Mouse (Mus musculus) cerebellum, adult 2 months (tissue): ENCODE data around the gene Pet117. TPM values are rescaled to one million over a fixed set of nuclear protein-coding genes. Genes with fewer than 3 reads are reported as not detected.
A peak's percentile ranks its signal among the peaks of the same experiment; 100 is the strongest.

ENCODE experiments used
- DNase-seq, 2 experiments: peaks; one replicate each; pipeline ENCODE4 v3.0.0; 2021
- H3K27ac ChIP-seq: fragments of 200-500 bp; 2 replicates; pipeline ENCODE4 v1.5.1; 2012; ENCODE audit warnings: low read length, control low read depth, inconsistent platforms; ENCODE audit not compliant: insufficient read depth
- H3K27me3 ChIP-seq: fragments of 200-500 bp; 2 replicates; pipeline ENCODE4 v1.6.1; 2012; ENCODE audit warnings: inconsistent platforms, mild to moderate bottlenecking, low read length, moderate library complexity; ENCODE audit not compliant: control insufficient read depth, insufficient read depth
- H3K4me1 ChIP-seq: fragments of 200-500 bp; 2 replicates; pipeline ENCODE4 v1.6.1; 2011; ENCODE audit warnings: low read length; ENCODE audit not compliant: control insufficient read depth, insufficient read depth
- H3K4me3 ChIP-seq: fragments of 200-500 bp; replicated peaks from 2 replicates; pipeline ENCODE3; 2011; ENCODE audit warnings: mild to moderate bottlenecking, low read depth, low read length, control low read depth; ENCODE audit not compliant: insufficient read depth
- CTCF ChIP-seq: fragments of 200-500 bp; IDR thresholded peaks from 2 replicates; pipeline ENCODE4 v1.5.1; 2011; ENCODE audit warnings: low read depth, mild to moderate bottlenecking, control low read depth, low read length, moderate library complexity, borderline replicate concordance; ENCODE audit not compliant: insufficient read depth
- POLR2A ChIP-seq: fragments of 200-500 bp; IDR thresholded peaks from 2 replicates; pipeline ENCODE4 v1.6.1; 2011; ENCODE audit warnings: low read length, control low read depth, borderline replicate concordance; ENCODE audit not compliant: insufficient read depth
- WGBS: fragments of 180-500 bp; shearing (Covaris S2); methylation state at CpG from one replicate; pipeline ENCODE4 v1.1.7; 2018; 5-methylcytosine and 5-hydroxymethylcytosine counted together
- polyA plus RNA-seq: library from polyadenylated mRNA; depleted of rRNA; stranded (reverse); fragments of >200 nt; gene quantifications from 2 replicates; pipeline ENCODE4 v1.2.3, GENCODE M21; 2012

The Pet117 gene
- polyA plus RNA-seq, 1 experiment: not detected

DNA sequence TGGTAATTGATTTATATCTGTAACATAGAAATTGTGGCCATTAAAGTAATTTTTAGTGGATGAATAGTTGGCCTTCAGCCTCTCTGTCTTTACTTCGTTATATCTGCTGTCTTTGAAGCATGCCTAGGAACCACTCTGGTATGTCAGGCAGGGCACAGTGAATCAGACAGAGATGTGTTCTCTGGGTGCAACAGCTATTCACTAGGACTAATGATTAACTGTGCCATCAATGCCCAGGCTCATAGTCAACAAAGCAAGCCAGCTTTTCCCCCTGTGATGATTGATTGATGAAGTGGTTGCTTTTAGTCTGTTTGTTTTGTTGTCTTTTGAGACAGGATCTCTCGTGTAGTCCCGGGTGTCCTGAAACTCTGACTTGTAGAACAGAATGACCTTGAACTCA lies 19.6 kb downstream of the Pet117 start:
- no peaks in the 10 kb centered on the region for H3K4me1 ChIP-seq
- no peak overlapping the region for H3K4me3 ChIP-seq
- no peaks in the 10 kb centered on the region for H3K27me3 ChIP-seq
- H3K27ac ChIP-seq: no peak overlapping the region
- 89% methylated on average over 3 of the region's 3 CpGs for WGBS
- TF ChIP-seq CTCF (no peak), POLR2A (no peak)
- no peak for DNase-seq

- WGBS: 89% methylated on average over 4 of the region's 4 CpGs
- H3K4me3 ChIP-seq: no peak overlapping the region
- TF ChIP-seq CTCF: no peak
- TF ChIP-seq POLR2A: no peak
Measured at GRCm38 (mm10) chr2:144399531-144399930, 30.7 kb downstream of the Pet117 start.

GRCm38 (mm10) chr2:144400659-144401058 lies 31.9 kb downstream of the Pet117 start:
- no peaks in the 10 kb centered on the region for H3K27me3 ChIP-seq
- DNase-seq: no peak
- H3K27ac ChIP-seq: no peak overlapping the region
- H3K4me1 ChIP-seq: no peaks in the 10 kb centered on the region
- H3K4me3 ChIP-seq: no peak overlapping the region
- no peak for TF ChIP-seq CTCF
- TF ChIP-seq POLR2A: no peak
- WGBS: 85% methylated on average over 6 of the region's 6 CpGs

More at GRCm38 (mm10) chr2:144399531-144399930, 30.7 kb downstream of the Pet117 start:
- no peaks in the 10 kb centered on the region for H3K27me3 ChIP-seq
- H3K27ac ChIP-seq: no peak overlapping the region
- DNase-seq: no peak
- no peaks in the 10 kb centered on the region for H3K4me1 ChIP-seq

DNA sequence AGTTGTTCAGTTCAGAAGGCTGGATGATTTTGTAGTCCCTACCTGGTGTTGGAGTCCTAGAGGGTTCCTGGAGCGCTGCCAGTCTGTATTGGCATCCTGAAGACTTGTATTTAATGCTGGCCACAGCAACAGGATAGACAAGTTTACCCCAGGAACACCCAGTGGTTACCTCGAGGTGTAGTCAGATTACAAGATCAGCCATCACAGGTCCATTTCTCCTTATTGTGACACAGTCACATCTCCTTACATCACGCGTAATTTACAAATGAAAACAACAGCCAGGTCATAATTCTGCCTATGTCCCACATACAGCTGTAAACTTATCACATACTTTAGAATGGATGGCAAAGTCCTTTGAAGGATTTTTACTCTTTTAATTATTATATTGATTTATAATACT lies 40.2 kb downstream of the Pet117 start:
- DNase-seq: no peak
- WGBS: 82% methylated on average over 4 of the region's 4 CpGs
- H3K27ac ChIP-seq: no peak overlapping the region
- no peaks in the 10 kb centered on the region for H3K4me1 ChIP-seq
- H3K4me3 ChIP-seq: no peak overlapping the region
- H3K27me3 ChIP-seq: no peaks in the 10 kb centered on the region
- TF ChIP-seq CTCF (no peak), POLR2A (no peak)

- no peak overlapping the region for H3K27ac ChIP-seq
- TF ChIP-seq CTCF (no peak), POLR2A (no peak)
- H3K27me3 ChIP-seq: no peaks in the 10 kb centered on the region
- H3K4me3 ChIP-seq: no peak overlapping the region
- DNase-seq: peak in 1 of 2 experiments; percentile 20
- H3K4me1 ChIP-seq: no peaks in the 10 kb centered on the region; the same call in 1 of the 2 replicates
- whole genome bisulfite sequencing: 22% methylated on average over 3 of the region's 3 CpGs
Measured at GRCm38 (mm10) chr2:144410603-144411002, 41.8 kb downstream of the Pet117 start.

GRCm38 (mm10) chr2:144414646-144415045 lies 45.9 kb downstream of the Pet117 start:
- H3K4me3 ChIP-seq: no peak overlapping the region
- no peaks in the 10 kb centered on the region; the same call in 1 of the 2 replicates for H3K4me1 ChIP-seq
- TF ChIP-seq POLR2A: no peak
- TF ChIP-seq CTCF: no peak
- no peaks in the 10 kb centered on the region for H3K27me3 ChIP-seq
- H3K27ac ChIP-seq: peak overlapping the region; percentile 42; the same call in 1 of the 2 replicates
- 41% methylated on average over 1 of the region's 1 CpGs for WGBS
- DNase-seq: peak; percentile 22 to 49

GRCm38 (mm10) chr2:144416859-144417258 lies 48.1 kb downstream of the Pet117 start:
- 61% methylated on average over 8 of the region's 8 CpGs for WGBS
- TF ChIP-seq CTCF (no peak), POLR2A (no peak)
- Histone ChIP-seq H3K4me3 (no peak overlapping the region), H3K27me3 (no peaks in the 10 kb centered on the region), H3K4me1 (no peaks in the 10 kb centered on the region; the same call in 1 of the 2 replicates), H3K27ac (no peak overlapping the region)
- DNase-seq: no peak

GRCm38 (mm10) chr2:144418062-144418461 lies 49.3 kb downstream of the Pet117 start:
- WGBS: 49% methylated on average over 2 of the region's 2 CpGs
- Histone ChIP-seq H3K4me1 (no peaks in the 10 kb centered on the region; the same call in 1 of the 2 replicates), H3K27ac (no peak overlapping the region), H3K4me3 (no peak overlapping the region), H3K27me3 (no peaks in the 10 kb centered on the region)
- TF ChIP-seq CTCF: no peak
- no peak for TF ChIP-seq POLR2A
- no peak for DNase-seq
